Mouse (Mus musculus): Measurements from ENCODE around the gene Gm5134. TPM values are rescaled to one million over a fixed set of nuclear protein-coding genes. Genes with fewer than 3 reads are reported as not detected.

The Gm5134 gene
- 0.09 and 0.22 TPM in 2 replicates for polyA plus RNA-seq (2012)

DNA sequence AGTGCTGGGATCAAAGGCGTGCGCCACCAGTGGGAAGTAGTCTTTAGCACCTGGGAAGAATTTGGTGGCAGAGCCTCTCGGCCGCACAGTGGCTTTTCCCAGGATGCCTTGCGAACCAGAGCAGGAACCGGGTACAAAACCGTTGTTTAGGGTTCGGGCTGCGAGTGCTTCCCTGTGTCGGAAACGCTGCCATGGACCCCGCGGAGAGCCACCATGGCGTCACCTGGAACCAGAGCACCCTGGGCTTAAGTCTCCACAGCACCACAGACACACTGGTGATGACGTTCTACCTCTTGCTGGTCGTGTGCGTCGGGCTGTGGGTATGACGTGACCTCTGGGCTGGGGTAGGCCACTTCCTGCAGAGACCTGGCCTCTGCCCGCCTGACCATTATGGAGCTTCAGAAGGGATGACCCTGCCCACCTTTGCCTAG, at the start of gene Gm5134:
TSS of gene Gm5134 (plus strand) at position 134 of the 431 bp plus-strand sequence.

DNA sequence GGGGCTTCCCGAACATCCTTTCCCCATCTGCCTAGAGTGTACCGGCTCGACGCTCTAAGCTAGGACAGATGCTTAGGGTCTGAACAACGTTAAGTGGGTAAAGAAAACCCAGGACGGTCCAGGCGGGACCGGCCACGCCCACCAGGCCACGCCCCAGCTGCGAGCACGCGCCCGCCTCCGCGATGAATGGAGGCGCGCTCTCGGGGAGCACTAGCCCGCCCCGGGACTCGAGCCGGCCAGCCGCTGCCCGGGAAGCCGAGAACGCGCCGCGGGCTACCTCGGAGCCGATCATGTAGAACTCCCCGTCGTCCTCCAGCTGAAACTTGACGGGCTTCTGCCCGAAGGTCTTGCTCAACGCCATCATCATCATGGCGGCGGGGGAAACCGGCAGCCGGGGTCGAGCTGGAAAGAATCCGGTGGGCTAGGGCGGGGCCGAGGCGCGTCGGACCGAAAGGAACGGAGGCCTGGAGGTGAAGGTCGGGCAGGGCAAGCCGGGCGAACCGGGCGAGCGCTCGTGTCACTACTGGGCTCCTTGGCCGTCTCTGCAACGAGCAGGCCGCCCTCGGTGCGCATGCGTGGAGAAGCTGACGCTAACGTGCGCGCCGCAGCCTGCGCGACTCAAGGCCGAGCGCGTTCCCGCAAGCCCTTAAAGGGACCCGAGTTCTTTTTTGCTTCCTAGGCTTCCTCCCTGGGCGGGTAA, 33.1 kb upstream of the Gm5134 start, which contains the start of gene Smarcb1:
TSS of gene Smarcb1 (minus strand) at position 592 of the 700 bp plus-strand sequence.

DNA sequence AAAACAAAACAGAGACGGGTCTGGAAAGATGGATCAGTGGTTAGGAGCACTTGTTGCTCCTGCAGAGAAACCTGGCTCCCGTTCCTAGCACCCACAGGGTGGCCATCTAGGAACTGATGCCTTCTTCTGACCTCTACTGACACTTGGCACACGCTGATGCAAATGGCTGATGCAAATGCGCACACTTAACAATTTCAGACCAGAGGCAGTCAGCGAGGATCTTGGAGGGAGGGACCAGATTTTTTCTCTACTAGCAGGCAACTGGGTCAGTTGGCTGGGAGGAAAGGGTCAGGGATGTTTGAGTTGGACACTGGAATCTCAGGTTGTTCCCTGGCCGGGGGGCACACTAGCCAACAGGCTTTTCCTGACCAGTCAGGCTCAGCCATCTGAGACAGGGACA, 21.4 kb upstream of the Gm5134 start, which contains the start of gene Chchd10:
TSS of gene Chchd10 (plus strand) at position 240 of the 400 bp plus-strand sequence.

DNA sequence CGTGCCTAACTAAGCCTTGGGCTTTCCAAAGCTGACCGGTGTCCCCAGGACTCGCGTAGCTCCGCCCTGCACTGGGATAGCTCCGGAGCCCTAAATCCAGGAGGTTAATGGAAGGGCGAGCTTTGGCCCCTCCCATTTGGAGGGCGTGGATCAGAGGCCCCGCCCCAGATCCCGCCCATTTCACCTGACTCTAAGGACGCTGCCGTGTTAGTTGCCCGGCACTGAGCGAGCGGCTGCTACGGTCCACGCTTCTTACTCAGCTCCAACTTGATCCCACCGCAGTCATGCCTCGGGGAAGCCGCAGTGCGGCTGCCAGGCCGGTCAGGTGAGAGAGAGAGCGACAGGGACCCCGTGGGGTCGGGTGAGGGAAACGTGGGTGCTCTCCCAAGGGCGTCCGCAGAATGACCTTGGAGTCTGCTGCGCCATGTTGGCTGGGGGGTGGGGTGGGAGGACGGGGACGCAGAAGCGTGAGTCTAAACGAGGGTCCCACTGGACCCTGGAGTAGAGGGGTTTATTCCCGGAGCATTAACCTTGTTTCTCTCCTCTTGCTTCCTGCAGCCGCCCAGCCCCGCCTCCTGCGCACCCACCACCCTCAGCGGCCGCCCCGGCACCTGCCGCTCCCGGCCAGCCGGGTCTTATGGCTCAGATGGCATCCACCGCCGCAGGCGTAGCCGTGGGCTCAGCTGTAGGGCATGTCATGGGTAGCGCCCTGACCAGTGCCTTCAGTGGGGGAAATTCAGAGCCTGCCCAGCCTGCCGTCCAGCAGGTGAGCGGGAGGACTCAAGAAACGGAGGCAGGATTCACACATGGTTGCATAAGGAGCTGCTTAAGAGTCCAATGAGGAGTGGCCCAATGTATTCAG, 18.4 kb upstream of the Gm5134 start, which contains the start of gene Mmp11:
TSS of gene Mmp11 (minus strand) at position 817 of the 862 bp plus-strand sequence.

DNA sequence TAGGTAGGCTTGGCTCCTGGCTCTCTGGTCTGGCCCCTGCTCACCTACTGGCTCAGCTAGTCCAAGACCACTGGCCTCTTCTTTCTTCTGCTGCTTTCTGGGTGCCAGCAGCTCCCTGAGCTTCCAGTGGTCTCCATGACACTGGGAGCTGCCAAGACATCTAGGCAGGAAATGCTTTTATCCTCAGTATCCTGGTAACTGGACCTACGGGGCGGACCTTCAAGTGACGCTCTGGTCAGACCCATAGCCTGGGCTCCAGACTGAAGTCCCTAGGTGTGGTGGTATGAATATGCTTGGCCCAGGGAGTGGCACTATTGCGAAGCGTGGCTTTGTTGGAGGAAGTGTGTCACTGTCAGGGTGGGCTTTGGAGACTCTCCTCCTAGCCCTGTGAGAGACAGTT, 13.8 kb upstream of the Gm5134 start, which contains the start of gene Gm867:
TSS of gene Gm867 (minus strand) at position 153 of the 400 bp plus-strand sequence.

DNA sequence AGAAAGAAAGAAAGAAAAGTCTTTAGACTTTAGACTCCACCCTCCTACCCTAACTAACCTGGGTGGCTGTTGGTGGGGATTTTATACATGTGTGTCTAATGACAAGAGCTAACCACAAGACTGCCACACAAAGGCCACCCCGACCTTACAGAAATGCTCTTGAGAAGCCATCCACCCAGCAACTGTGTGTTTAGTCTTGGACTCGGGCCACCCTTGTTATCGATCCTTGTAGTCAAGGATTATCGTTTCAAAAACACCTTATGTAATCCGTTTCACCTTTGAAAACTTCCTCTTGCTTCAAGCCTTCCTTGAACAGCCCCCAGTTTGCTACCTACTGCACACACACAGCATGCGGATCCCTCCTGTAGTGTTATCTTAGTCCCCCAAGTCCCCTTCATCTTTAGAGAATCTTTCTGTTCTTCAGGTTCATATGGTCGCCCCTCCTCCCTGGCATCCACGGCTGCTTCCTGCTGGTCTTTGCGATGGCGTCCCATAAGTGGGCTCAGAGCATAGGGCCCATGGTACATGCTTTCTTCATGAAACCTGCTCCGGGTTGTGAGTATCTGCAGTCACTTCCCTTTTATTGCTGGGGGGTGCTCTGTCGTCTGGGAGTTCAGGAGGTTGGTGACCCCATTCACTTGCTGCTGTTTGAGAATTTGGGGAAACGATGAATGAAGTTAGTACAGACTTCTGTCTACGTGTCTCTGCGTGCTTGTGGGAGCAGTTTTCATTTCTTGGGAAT, 11.4 kb upstream of the Gm5134 start, which contains the start of gene Vpreb3:
TSS of gene Vpreb3 (plus strand) at position 322 of the 742 bp plus-strand sequence.

DNA sequence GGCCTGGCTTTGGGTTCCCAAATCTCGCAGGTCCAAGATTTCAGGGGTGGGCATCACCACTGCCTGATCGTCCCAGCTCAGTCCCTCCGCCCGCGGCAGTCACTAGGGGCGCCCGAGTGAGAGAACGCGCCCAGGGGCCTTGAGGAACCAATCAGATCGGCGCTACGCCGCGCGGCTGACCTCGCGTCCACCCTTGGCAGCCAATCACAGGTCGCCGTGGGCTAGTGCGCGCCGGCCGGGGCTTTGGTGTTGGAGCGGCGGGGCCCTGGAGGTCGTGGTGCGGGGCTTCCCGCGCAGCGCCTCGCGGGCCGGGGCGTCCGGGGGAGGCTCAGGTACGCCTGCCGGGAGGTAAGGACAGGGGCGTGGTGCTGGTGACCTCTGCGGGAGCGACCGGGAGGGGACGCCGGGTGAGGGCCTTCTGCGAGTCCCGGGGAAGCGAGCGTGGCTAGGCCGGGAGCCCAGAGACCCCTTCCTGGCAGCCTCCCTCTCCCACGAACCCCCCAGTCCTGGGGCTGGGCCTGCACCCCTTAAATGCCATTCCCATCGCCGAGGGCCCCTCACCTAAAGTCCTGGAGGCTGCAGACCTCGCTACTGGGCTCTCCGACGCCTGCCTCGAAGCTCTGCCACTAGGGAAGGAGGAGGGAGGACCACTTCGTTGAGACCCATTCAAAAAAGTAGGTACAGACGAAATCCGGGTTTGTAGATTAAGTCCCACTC, 78.2 kb downstream of the Gm5134 start, which contains the start of gene Zfp280b:
TSS of gene Zfp280b (plus strand) at position 249 of the 717 bp plus-strand sequence.

Other genes with a start within 250 kb of the Gm5134 start
- gene Cabin1, start 190.2 kb upstream of the Gm5134 start, polyA plus RNA-seq (2012), result 95.9 and 105 TPM in 2 replicates
- 95.8 and 97.5 TPM in 2 replicates for gene Ddt, start 181.1 kb upstream of the Gm5134 start, polyA plus RNA-seq (2012)
- not detected in 2 replicates for gene Gm20441, start 173.6 kb upstream of the Gm5134 start, polyA plus RNA-seq (2012)
- 4.0 and 4.4 TPM in 2 replicates for gene Gstt3, start 173.1 kb upstream of the Gm5134 start, polyA plus RNA-seq (2012)
- 0.38 and 0.93 TPM in 2 replicates for gene Gstt1, start 155.9 kb upstream of the Gm5134 start, polyA plus RNA-seq (2012)
- gene Gstt4, start 132.0 kb upstream of the Gm5134 start, polyA plus RNA-seq (2012), result not detected in 2 replicates
- 7.5 and 8.4 TPM in 2 replicates for gene Gstt2, start 117.1 kb upstream of the Gm5134 start, polyA plus RNA-seq (2012)
- gene Mif, start 94.3 kb upstream of the Gm5134 start, polyA plus RNA-seq (2012), result 2,192 and 2,368 TPM in 2 replicates
- 9.1 and 10.6 TPM in 2 replicates for gene Derl3, start 61.1 kb upstream of the Gm5134 start, polyA plus RNA-seq (2012)
- gene Smarcb1, start 32.9 kb upstream of the Gm5134 start, polyA plus RNA-seq (2012), result 308 and 343 TPM in 2 replicates
- gene Chchd10, start 21.4 kb upstream of the Gm5134 start, polyA plus RNA-seq (2012), result 187 and 201 TPM in 2 replicates
- gene Mmp11, start 18.0 kb upstream of the Gm5134 start, polyA plus RNA-seq (2012), result 0.65 and 0.74 TPM in 2 replicates
- not detected in 2 replicates for gene Gm867, start 13.8 kb upstream of the Gm5134 start, polyA plus RNA-seq (2012)
- gene Vpreb3, start 11.5 kb upstream of the Gm5134 start, polyA plus RNA-seq (2012), result 1.4 and 2.1 TPM in 2 replicates
- gene Zfp280b, start 78.1 kb downstream of the Gm5134 start, polyA plus RNA-seq (2012), result 3.7 and 5.0 TPM in 2 replicates
- gene Slc5a4b, start 156.4 kb downstream of the Gm5134 start, polyA plus RNA-seq (2012), result not detected in 2 replicates
- not detected in 2 replicates for gene Slc5a4a, start 192.9 kb downstream of the Gm5134 start, polyA plus RNA-seq (2012)